Mouse (Mus musculus): Measurements from ENCODE around the gene Stac2. TPM values are rescaled to one million over a fixed set of nuclear protein-coding genes. Genes with fewer than 3 reads are reported as not detected.
A peak's percentile ranks its signal among the peaks of the same experiment; 100 is the strongest.

Stac2 gene
- total and polyA plus RNA-seq, 3 experiments = 0.07 TPM; not detected in 2

GRCm38 (mm10) chr11:98000378-98001140, 52.7 kb downstream of the Stac2 start (continued):
- TF ChIP-seq MAX (IDR thresholded peaks at IDR 0.05; ENCODE audit: low read length) (no peak), UBTF (IDR thresholded peaks at IDR 0.05; ENCODE audit: low read depth, low read length) (peak; percentile 20; the same call in 1 of the 2 replicates), CHD1 (IDR thresholded peaks at IDR 0.05; ENCODE audit: low read depth, low read length) (no peak), MAZ (IDR thresholded peaks at IDR 0.05; ENCODE audit: low read depth, low read length) (0 out of 2 replicates have a peak, but pooled peaks have one; percentile 11), USF2 (conservative IDR thresholded peaks at IDR 0.05; ENCODE audit: low read depth, low read length) (no peak), NELFE (IDR thresholded peaks at IDR 0.05; ENCODE audit: low read depth, low read length) (no peak), BHLHE40 (IDR thresholded peaks at IDR 0.05; ENCODE audit: low read depth, low read length) (peak; percentile 94), E2F4 (IDR thresholded peaks at IDR 0.05; ENCODE audit: insufficient replicate concordance, low read depth, low read length) (no peak), MYC (IDR thresholded peaks at IDR 0.05; ENCODE audit: low read depth, low read length) (peak; percentile 73), JUN (IDR thresholded peaks at IDR 0.05; ENCODE audit: insufficient read depth, low read depth, low read length) (no peak), TBP (conservative IDR thresholded peaks at IDR 0.05; ENCODE audit: low read depth, low read length) (0 out of 2 replicates have a peak, but pooled peaks have one; percentile 56), RAD21 (IDR thresholded peaks at IDR 0.05; ENCODE audit: low read depth, low read length) (no peak), CTCF (conservative IDR thresholded peaks at IDR 0.05 in 1 of 2, IDR thresholded peaks at IDR 0.05 in 1 of 2; ENCODE audit: low read depth in 2 of 2, low read length in 2 of 2) (no peak), ETS1 (conservative IDR thresholded peaks at IDR 0.05; ENCODE audit: low read depth, low read length) (peak; percentile 94), SMC3 (IDR thresholded peaks at IDR 0.05; ENCODE audit: low read depth, low read length) (no peak), RCOR1 (conservative IDR thresholded peaks at IDR 0.05; ENCODE audit: low read depth, low read length) (0 out of 2 replicates have a peak, but pooled peaks have one; percentile 16), MEF2A (IDR thresholded peaks at IDR 0.05; ENCODE audit: borderline replicate concordance, low read depth, low read length) (peak; percentile 56; the same call in 1 of the 2 replicates)

DNA sequence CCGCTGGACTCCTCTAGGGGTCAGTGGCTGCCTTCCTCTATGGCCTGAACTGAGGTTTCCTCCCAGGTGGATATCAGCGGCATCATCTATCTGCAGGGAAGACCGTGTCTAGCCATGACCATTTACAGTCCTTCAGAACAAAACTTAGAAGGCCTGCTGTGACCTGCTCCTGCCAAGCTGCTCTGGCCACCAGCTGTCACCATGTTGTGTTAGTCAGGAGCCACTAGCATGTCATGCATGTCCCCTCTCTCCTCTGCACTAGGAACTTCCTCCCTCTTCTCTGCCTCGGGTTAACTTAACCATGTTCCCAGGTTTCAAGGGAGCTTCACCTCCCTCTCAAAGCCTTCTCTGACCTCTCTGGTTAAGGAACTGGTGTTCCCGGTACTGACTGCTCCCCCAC, 53.5 kb downstream of the Stac2 start:
- peak overlapping the region; percentile 23 for H3K9ac ChIP-seq (ENCODE audit: insufficient read depth, low read depth)
- in situ Hi-C loops (cut with MboI; ENCODE audit: low pct_ligation_motif_present, low pct_unique_long_range_greater_than_20kb, low sequenced_read_pairs) (no loop called here), dilution Hi-C loops (cut with MboI; ENCODE audit: extremely low pct_ligation_motif_present, extremely low pct_unique_long_range_greater_than_20kb, low sequenced_read_pairs) (no loop called here)
- peaks cover 42 to 84% of the 10 kb centered on the region in 2 experiments for H3K4me1 ChIP-seq (ENCODE audit: control insufficient read depth in 1 of 2, insufficient read depth in 2 of 2)
- H3K9me3 ChIP-seq (replicated peaks; ENCODE audit: low read length) = peaks cover under 1% of the 10 kb centered on the region
- peaks cover 0 to under 1% of the 10 kb centered on the region in 2 experiments for H3K36me3 ChIP-seq (replicated peaks in 1 of 2; ENCODE audit: control insufficient read depth in 1 of 2, insufficient read depth in 1 of 2, low read length in 1 of 2)
- peak overlapping the region in 2 of 3 experiments; percentile 2 to 23 for H3K4me3 ChIP-seq (replicated peaks in 1 of 3; ENCODE audit: low read depth in 2 of 3, low read length in 2 of 3, poor library complexity in 1 of 3)
- H3K79me2 ChIP-seq (replicated peaks; ENCODE audit: control insufficient read depth, extremely low read depth, insufficient read depth, poor library complexity, severe bottlenecking) = no peaks in the 10 kb centered on the region
- peak; percentile 49 for DNase-seq (ENCODE audit: extremely low read depth)
- H3K27ac ChIP-seq (ENCODE audit: insufficient read depth, low read depth) = peak overlapping the region; percentile 88
- no peaks in the 10 kb centered on the region for H3K27me3 ChIP-seq (replicated peaks)
- peak overlapping the region; percentile 69 for H3K4me2 ChIP-seq (ENCODE audit: insufficient read depth, low read depth, poor library complexity, severe bottlenecking)
- TF ChIP-seq HCFC1 (IDR thresholded peaks at IDR 0.05; ENCODE audit: low read depth, low read length) (peak; percentile 12; the same call in 1 of the 2 replicates), MEF2A (IDR thresholded peaks at IDR 0.05; ENCODE audit: borderline replicate concordance, low read depth, low read length) (no peak; the same call in 1 of the 2 replicates), POLR2AphosphoS2 (IDR thresholded peaks at IDR 0.05; ENCODE audit: low read depth, low read length) (no peak), E2F4 (IDR thresholded peaks at IDR 0.05; ENCODE audit: insufficient replicate concordance, low read depth, low read length) (0 out of 2 replicates have a peak, but pooled peaks have one; percentile 41), ZNF384 (IDR thresholded peaks at IDR 0.05; ENCODE audit: low read depth, low read length) (no peak), ELF1 (IDR thresholded peaks at IDR 0.05; ENCODE audit: low read depth, low read length) (no peak; the same call in 1 of the 2 replicates), CHD1 (IDR thresholded peaks at IDR 0.05; ENCODE audit: low read depth, low read length) (peak; percentile 85; the same call in 1 of the 2 replicates), JUND (conservative IDR thresholded peaks at IDR 0.05; ENCODE audit: low read depth, low read length) (no peak), EP300 (IDR thresholded peaks at IDR 0.05; ENCODE audit: low read length) (no peak; the same call in 1 of the 2 replicates), CHD2 (IDR thresholded peaks at IDR 0.05; ENCODE audit: low read length) (peak; percentile 53), ETS1 (conservative IDR thresholded peaks at IDR 0.05; ENCODE audit: low read depth, low read length) (peak; percentile 28; the same call in 1 of the 2 replicates), MYC (IDR thresholded peaks at IDR 0.05; ENCODE audit: low read depth, low read length) (0 out of 2 replicates have a peak, but pooled peaks have one; percentile 2), MAZ (IDR thresholded peaks at IDR 0.05; ENCODE audit: low read depth, low read length) (0 out of 2 replicates have a peak, but pooled peaks have one; percentile 78), TCF12 (IDR thresholded peaks at IDR 0.05; ENCODE audit: low read depth, low read length) (no peak; the same call in 1 of the 2 replicates), ZKSCAN1 (IDR thresholded peaks at IDR 0.05; ENCODE audit: borderline replicate concordance, low read depth, low read length) (no peak), MXI1 (IDR thresholded peaks at IDR 0.05; ENCODE audit: low read depth, low read length) (peak; percentile 1; the same call in 1 of the 2 replicates), NELFE (IDR thresholded peaks at IDR 0.05; ENCODE audit: low read depth, low read length) (peak; percentile 75), RAD21 (IDR thresholded peaks at IDR 0.05; ENCODE audit: low read depth, low read length) (peak; percentile 26), BHLHE40 (IDR thresholded peaks at IDR 0.05; ENCODE audit: low read depth, low read length) (no peak), JUN (IDR thresholded peaks at IDR 0.05; ENCODE audit: insufficient read depth, low read depth, low read length) (no peak; the same call in 1 of the 2 replicates), NRF1 (IDR thresholded peaks at IDR 0.05; ENCODE audit: low read depth, low read length) (no peak; the same call in 1 of the 2 replicates), TBP (conservative IDR thresholded peaks at IDR 0.05; ENCODE audit: low read depth, low read length) (0 out of 2 replicates have a peak, but pooled peaks have one; percentile 22), RCOR1 (conservative IDR thresholded peaks at IDR 0.05; ENCODE audit: low read depth, low read length) (peak; percentile 87), SMC3 (IDR thresholded peaks at IDR 0.05; ENCODE audit: low read depth, low read length) (peak; percentile 16; the same call in 1 of the 2 replicates), MAFK (IDR thresholded peaks at IDR 0.05; ENCODE audit: insufficient replicate concordance, low read length) (0 out of 2 replicates have a peak, but pooled peaks have one; percentile 9), ZC3H11A (IDR thresholded peaks at IDR 0.05; ENCODE audit: low read depth, low read length) (no peak)
